Mouse (Mus musculus) forebrain, embryonic 16.5 days (tissue): ENCODE measurements around the gene Ift122. TPM values are rescaled to one million over a fixed set of nuclear protein-coding genes. Genes with fewer than 3 reads are reported as not detected.

ENCODE experiments used
- ATAC-seq: fragments of 200-750 bp; cut with Nextera tagmentation; 2 replicates; pipeline ENCODE4 v1.8.0; 2017; ENCODE audit warnings: mild to moderate bottlenecking, moderate library complexity
- H3K27ac ChIP-seq: fragments of 300-500 bp; sonication (generic); 2 replicates; pipeline ENCODE4 v1.5.1; 2014; ENCODE audit warnings: low read length, control low read depth
- H3K27me3 ChIP-seq: fragments of 300-500 bp; sonication (generic); replicated peaks from 2 replicates; pipeline ENCODE4 v1.6.1; 2014; ENCODE audit warnings: low read length; ENCODE audit not compliant: control insufficient read depth, insufficient read depth
- H3K36me3 ChIP-seq: fragments of 300-500 bp; sonication (generic); 2 replicates; pipeline ENCODE4 v1.6.1; 2014; ENCODE audit not compliant: control insufficient read depth, insufficient read depth
- H3K4me1 ChIP-seq: fragments of 300-500 bp; sonication (generic); replicated peaks from 2 replicates; pipeline ENCODE4 v1.6.1; 2014; ENCODE audit warnings: low read length; ENCODE audit not compliant: control insufficient read depth, insufficient read depth
- H3K4me2 ChIP-seq: fragments of 300-500 bp; sonication (generic); 2 replicates; pipeline ENCODE4 v1.6.1; 2014; ENCODE audit warnings: mild to moderate bottlenecking, low read length, control low read depth
- H3K4me3 ChIP-seq: fragments of 300-500 bp; sonication (generic); replicated peaks from 2 replicates; pipeline ENCODE4 v1.5.1; 2014; ENCODE audit warnings: mild to moderate bottlenecking, low read length, control low read depth
- H3K9ac ChIP-seq: fragments of 300-500 bp; sonication (generic); replicated peaks from 2 replicates; pipeline ENCODE4 v1.6.1; 2014; ENCODE audit warnings: low read depth, low read length, control low read depth
- H3K9me3 ChIP-seq: fragments of 300-500 bp; sonication (generic); 2 replicates; pipeline ENCODE4 v1.6.1; 2016; ENCODE audit warnings: low read length; ENCODE audit not compliant: control insufficient read depth
- WGBS: fragments of 180-500 bp; shearing (Covaris S2); extraction: QIAGEN DNeasy Blood & Tissue Kit; methylation state at CpG from one replicate; pipeline ENCODE4 v1.1.7; 2014; 5-methylcytosine and 5-hydroxymethylcytosine counted together
- polyA plus RNA-seq: library from polyadenylated mRNA; unstranded; fragments of >200 nt; fragmentation: Nextera tagmentation; extraction: Ambion mirVana; gene quantifications from 2 replicates; pipeline ENCODE4 v1.2.1, GENCODE M21; 2015

Gene Ift122
- polyA plus RNA-seq, 1 experiment from 2014 or later = 32.7 TPM

- no peaks in the 10 kb centered on the region for H3K27me3 ChIP-seq
- H3K9me3 ChIP-seq = no peaks in the 10 kb centered on the region
- H3K4me2 ChIP-seq = no peak overlapping the region
- H3K9ac ChIP-seq = no peak overlapping the region
- H3K27ac ChIP-seq = no peak overlapping the region
- WGBS = 26% methylated on average over 5 of the region's 12 CpGs
- no peak overlapping the region for H3K4me3 ChIP-seq
- no peaks in the 10 kb centered on the region for H3K36me3 ChIP-seq
- no peak for ATAC-seq
- H3K4me1 ChIP-seq = no peaks in the 10 kb centered on the region
Measured at GRCm38 (mm10) chr6:115941128-115941527, 87.9 kb downstream of the Ift122 start.

DNA sequence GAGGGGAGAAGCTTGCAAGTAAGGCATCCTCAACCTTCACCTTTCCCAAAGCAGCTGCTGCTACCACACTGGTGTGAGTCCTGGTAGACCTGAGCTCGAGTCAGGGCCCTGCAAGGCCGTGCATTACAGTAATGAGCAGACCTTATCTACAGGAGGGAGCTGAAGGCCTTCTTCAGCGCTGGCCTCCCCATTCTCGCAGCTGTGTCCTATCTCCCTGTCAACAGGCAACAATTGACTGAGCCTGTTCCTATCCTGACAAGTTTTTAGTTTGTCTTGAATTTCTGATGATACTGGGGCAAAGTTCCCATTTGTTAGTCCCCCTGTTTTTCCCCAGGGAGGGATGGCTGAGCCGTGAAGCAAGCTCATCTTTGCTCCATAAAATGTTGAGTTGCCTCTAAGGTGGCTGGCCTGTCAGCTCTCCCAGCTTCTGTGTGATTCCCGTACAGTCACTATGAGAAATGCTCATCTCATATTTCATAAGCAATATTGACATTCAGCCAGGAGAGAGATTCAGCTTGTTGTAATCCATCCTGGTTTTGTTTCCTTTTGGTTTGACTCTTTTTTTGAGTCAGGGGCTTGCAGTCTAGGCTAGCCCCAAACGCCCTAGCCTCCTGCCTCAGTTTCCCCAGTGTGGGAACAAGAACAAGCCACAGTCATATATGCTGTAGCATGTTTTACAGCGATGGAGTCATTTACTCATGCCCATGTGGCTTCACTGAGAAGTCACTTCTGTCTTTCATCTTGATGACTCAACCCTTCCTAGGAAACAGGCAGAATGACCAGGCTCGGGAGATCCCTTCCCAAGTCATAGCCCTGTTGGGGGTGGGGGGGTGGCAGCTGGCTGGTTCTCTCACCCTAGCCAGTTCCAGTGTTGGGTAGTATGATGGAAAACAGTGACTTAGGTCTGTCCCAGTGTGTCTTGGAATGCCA, 90.5 kb downstream of the Ift122 start:
- Histone ChIP-seq H3K27me3 (no peaks in the 10 kb centered on the region), H3K4me1 (no peaks in the 10 kb centered on the region), H3K36me3 (no peaks in the 10 kb centered on the region), H3K4me2 (no peak overlapping the region), H3K9me3 (no peaks in the 10 kb centered on the region), H3K27ac (no peak overlapping the region), H3K9ac (no peak overlapping the region), H3K4me3 (no peak overlapping the region)
- no peak for ATAC-seq
- WGBS = 80% methylated on average over 9 of the region's 9 CpGs

DNA sequence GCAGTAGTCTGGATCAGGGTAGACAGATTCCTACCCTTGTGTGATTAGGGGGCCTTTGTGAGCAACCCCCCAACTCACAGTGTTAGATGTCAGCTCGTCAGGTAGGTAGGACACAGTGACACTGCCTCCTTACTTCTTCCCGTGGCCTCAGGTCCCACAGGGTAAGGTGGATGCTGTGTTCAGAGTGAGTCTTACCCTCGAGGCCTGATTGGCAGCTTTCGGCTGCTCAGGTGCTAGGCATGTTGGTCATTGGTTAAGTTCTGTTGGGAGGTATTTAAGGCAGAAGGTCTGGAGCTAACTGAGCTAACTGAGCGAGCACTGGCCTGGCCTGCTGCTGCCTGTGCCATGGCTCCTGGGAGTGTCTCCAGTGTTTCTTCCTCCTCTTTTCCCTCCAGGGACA, 91.4 kb downstream of the Ift122 start, which contains the start of gene H1foo:
TSS of gene H1foo (plus strand) at position 301 of the 400 bp plus-strand sequence.
- Histone ChIP-seq H3K4me1 (no peaks in the 10 kb centered on the region), H3K9ac (no peak within 1 kb of the TSS), H3K9me3 (no peaks in the 10 kb centered on the region), H3K4me2 (no peak within 1 kb of the TSS), H3K27me3 (no peaks in the 10 kb centered on the region), H3K4me3 (no peak within 1 kb of the TSS), H3K27ac (no peak within 1 kb of the TSS), H3K36me3 (no peaks in the 10 kb centered on the region)
- WGBS = 85% methylated on average over 5 of the region's 5 CpGs
- no peak for ATAC-seq

DNA sequence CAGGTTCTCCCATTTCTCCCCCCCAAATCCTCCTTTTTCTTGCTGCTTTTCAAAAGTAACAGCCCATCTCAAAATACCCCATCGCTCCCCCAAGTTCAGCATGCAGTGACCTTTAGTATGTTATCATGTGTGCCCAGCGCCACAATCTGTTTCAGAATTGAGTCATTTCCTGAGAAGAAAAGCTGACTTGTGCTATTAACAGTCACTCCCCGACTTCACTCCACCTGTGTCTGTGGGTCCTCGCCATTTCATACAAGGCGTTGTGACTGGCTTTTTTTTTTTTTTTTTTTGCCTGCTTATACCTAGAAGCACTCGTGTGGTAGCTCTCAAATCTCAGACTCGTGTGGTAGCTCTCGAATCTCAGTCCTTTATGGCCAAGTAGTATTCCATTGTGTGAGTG, 92.4 kb downstream of the Ift122 start:
- H3K9ac ChIP-seq = no peak overlapping the region
- no peaks in the 10 kb centered on the region for H3K36me3 ChIP-seq
- H3K4me3 ChIP-seq = no peak overlapping the region
- H3K4me2 ChIP-seq = no peak overlapping the region
- no peaks in the 10 kb centered on the region for H3K9me3 ChIP-seq
- H3K27me3 ChIP-seq = no peaks in the 10 kb centered on the region
- H3K27ac ChIP-seq = no peak overlapping the region
- ATAC-seq = no peak
- H3K4me1 ChIP-seq = no peaks in the 10 kb centered on the region
- WGBS = 87% methylated on average over 8 of the region's 8 CpGs

GRCm38 (mm10) chr6:115946389-115946788, 93.1 kb downstream of the Ift122 start:
- H3K4me2 ChIP-seq = no peak overlapping the region
- no peaks in the 10 kb centered on the region for H3K36me3 ChIP-seq
- no peak overlapping the region for H3K4me3 ChIP-seq
- no peak overlapping the region for H3K27ac ChIP-seq
- ATAC-seq = 0 out of 2 replicates have a peak, but pooled peaks have one; percentile 26
- H3K9me3 ChIP-seq = no peaks in the 10 kb centered on the region
- 43% methylated on average over 6 of the region's 6 CpGs for WGBS
- H3K27me3 ChIP-seq = no peaks in the 10 kb centered on the region
- H3K9ac ChIP-seq = no peak overlapping the region
- no peaks in the 10 kb centered on the region for H3K4me1 ChIP-seq

- no peaks in the 10 kb centered on the region for H3K9me3 ChIP-seq
- H3K4me3 ChIP-seq = no peak overlapping the region
- H3K4me2 ChIP-seq = no peak overlapping the region
- no peak overlapping the region for H3K27ac ChIP-seq
- ATAC-seq = no peak
- H3K36me3 ChIP-seq = no peaks in the 10 kb centered on the region
- whole genome bisulfite sequencing = 68% methylated on average over 9 of the region's 9 CpGs
- H3K9ac ChIP-seq = no peak overlapping the region
- H3K4me1 ChIP-seq = peaks cover 42% of the 10 kb centered on the region
- no peaks in the 10 kb centered on the region for H3K27me3 ChIP-seq
Measured at GRCm38 (mm10) chr6:115954506-115955074, 101.3 kb downstream of the Ift122 start.

- Histone ChIP-seq H3K36me3 (no peaks in the 10 kb centered on the region), H3K9ac (no peak overlapping the region), H3K4me2 (no peak overlapping the region), H3K9me3 (no peaks in the 10 kb centered on the region), H3K27ac (no peak overlapping the region), H3K4me3 (no peak overlapping the region), H3K27me3 (no peaks in the 10 kb centered on the region), H3K4me1 (peaks cover 42% of the 10 kb centered on the region)
- 83% methylated on average over 4 of the region's 4 CpGs for whole genome bisulfite sequencing
- ATAC-seq = no peak
Measured at GRCm38 (mm10) chr6:115955169-115955568, 101.9 kb downstream of the Ift122 start.

DNA sequence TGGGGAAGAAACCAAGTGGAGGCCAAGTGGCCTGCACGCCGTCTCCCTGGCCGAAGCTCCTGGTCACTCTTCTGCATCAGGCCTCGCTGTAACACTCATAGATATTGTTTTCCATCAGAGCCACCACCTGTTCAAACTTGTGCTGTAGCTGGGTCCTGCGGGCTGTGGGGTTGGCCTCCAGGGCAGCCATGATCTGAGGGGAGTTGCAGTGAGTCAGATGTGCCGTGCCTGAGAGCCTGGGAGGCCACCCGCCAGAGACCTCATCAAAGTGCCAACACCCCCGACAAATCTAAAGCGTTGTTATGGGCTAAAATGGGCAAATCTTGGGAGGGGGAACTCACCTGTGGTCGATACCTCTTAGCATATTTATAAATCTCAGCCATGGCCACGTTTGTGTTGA, 102.4 kb downstream of the Ift122 start:
- no peak overlapping the region for H3K9ac ChIP-seq
- ATAC-seq = no peak
- no peak overlapping the region for H3K4me3 ChIP-seq
- H3K9me3 ChIP-seq = no peaks in the 10 kb centered on the region
- 87% methylated on average over 11 of the region's 11 CpGs for WGBS
- H3K36me3 ChIP-seq = no peaks in the 10 kb centered on the region
- H3K27me3 ChIP-seq = no peaks in the 10 kb centered on the region
- no peak overlapping the region for H3K4me2 ChIP-seq
- no peak overlapping the region for H3K27ac ChIP-seq
- peaks cover 42% of the 10 kb centered on the region for H3K4me1 ChIP-seq

- no peaks in the 10 kb centered on the region for H3K36me3 ChIP-seq
- H3K4me2 ChIP-seq = no peak overlapping the region
- ATAC-seq = 0 out of 2 replicates have a peak, but pooled peaks have one; percentile 19
- 76% methylated on average over 13 of the region's 13 CpGs for WGBS
- no peak overlapping the region for H3K4me3 ChIP-seq
- no peaks in the 10 kb centered on the region for H3K27me3 ChIP-seq
- H3K4me1 ChIP-seq = peaks cover 42% of the 10 kb centered on the region
- H3K27ac ChIP-seq = peak overlapping the region; percentile 31
- H3K9me3 ChIP-seq = no peaks in the 10 kb centered on the region
- H3K9ac ChIP-seq = no peak overlapping the region
Measured at GRCm38 (mm10) chr6:115956418-115956921, 103.2 kb downstream of the Ift122 start.
